Mouse (Mus musculus): Measurements from ENCODE around the gene Rhpn2. TPM values are rescaled to one million over a fixed set of nuclear protein-coding genes. Genes with fewer than 3 reads are reported as not detected.

Rhpn2 gene
- total and polyA plus RNA-seq, 2 experiments from 2014 or later = 1.6 to 3.3 TPM

DNA sequence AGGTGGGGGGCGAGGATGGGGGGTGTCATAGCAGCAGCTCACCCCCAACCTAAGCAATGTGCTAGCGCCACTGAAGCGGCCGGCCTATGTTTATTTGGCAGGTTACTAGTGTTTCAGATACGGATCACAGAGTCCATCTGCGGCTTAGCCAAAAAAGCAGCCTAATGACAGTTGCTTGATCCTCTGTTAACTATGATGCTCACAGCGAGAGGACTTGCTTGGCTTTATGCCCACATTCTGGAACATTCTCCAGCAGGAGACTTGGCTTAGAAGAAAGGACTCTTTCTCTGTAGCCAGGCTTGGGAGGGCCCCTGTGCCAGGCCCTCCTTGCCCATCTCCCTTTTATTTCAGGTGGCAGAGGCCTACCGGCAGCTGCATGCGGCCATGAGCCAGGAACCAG, 42.7 kb downstream of the Rhpn2 start:
- DNase-seq = peak; percentile 9
- H3K9ac ChIP-seq = no peak overlapping the region
- TF ChIP-seq CTCF (IDR thresholded peaks at IDR 0.05; ENCODE audit: low read depth) = no peak
- no peak overlapping the region for H3K4me2 ChIP-seq (ENCODE audit: low read depth)
- WGBS = 57% methylated on average over 9 of the region's 9 CpGs
- no peaks in the 10 kb centered on the region for H3K4me1 ChIP-seq (ENCODE audit: insufficient read depth)
- H3K9me3 ChIP-seq (ENCODE audit: low read length) = no peaks in the 10 kb centered on the region
- H3K27me3 ChIP-seq (ENCODE audit: insufficient read depth, low read length) = no peaks in the 10 kb centered on the region
- H3K27ac ChIP-seq (ENCODE audit: low read depth, low read length) = no peak overlapping the region
- H3K4me3 ChIP-seq (ENCODE audit: low read depth, low read length) = no peak overlapping the region
- no peaks in the 10 kb centered on the region for H3K36me3 ChIP-seq (ENCODE audit: insufficient read depth)
- peak; percentile 27; the same call in 1 of the 2 replicates for ATAC-seq

DNA sequence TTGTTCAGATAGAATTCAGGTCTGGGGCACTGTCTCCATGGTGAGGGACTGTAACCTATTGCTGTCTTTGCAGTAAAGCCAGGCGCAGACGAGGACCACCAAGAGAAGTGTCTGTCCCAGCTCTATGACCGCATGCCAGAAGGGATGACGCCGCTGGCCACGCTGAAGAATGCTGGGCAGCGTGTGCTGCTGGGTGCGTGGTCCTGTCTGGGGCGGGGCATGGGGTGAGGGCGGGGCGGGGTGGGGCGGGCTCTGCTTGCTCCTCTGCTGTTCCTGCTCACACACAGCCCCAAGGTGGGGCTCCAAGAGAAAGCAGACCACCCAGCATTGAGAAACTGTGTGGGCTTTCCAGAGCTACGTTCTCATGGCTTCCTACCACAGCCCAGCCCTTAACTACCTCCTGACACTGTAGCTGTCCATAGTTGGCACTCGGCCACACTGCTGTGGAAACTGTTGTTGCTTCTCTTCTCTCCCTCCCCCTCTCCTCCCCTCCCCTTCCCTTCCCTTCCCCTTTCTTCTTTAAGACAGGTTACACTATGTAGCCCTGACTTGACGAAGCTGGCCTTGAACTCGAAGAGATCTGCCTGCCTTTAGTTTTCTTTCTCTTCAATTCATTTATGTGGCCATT, 45.6 kb downstream of the Rhpn2 start:
- H3K9me3 ChIP-seq (ENCODE audit: low read length) = no peaks in the 10 kb centered on the region
- no peak for TF ChIP-seq CTCF (IDR thresholded peaks at IDR 0.05; ENCODE audit: low read depth)
- H3K4me3 ChIP-seq (ENCODE audit: low read depth, low read length) = no peak overlapping the region
- no peaks in the 10 kb centered on the region for H3K36me3 ChIP-seq (ENCODE audit: insufficient read depth)
- no peak overlapping the region for H3K4me2 ChIP-seq (ENCODE audit: low read depth)
- H3K9ac ChIP-seq = no peak overlapping the region
- ATAC-seq = no peak
- no peaks in the 10 kb centered on the region for H3K27me3 ChIP-seq (ENCODE audit: insufficient read depth, low read length)
- no peak for DNase-seq
- H3K4me1 ChIP-seq (ENCODE audit: insufficient read depth) = no peaks in the 10 kb centered on the region
- 42% methylated on average over 16 of the region's 16 CpGs for WGBS
- no peak overlapping the region for H3K27ac ChIP-seq (ENCODE audit: low read depth, low read length)

DNA sequence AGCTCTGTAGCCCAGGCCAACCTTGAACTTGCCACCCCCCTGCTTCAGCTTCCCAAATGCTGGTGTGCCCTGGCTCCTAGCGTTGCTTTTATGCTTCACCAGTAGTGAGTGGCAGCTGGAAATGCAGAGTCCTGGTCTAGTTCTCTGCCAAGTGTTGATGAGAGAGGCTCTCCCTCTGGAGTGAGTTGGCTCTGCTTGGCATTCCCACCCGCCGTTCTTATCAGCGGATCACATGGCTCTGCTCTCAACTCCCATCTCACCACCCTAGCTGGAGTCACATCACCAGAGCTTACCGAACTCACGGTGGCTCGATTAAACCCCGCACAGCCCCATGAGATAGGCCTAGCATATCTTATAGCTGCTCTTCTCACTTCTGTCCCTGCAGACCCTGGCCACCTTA, 46.4 kb downstream of the Rhpn2 start:
- Histone ChIP-seq H3K36me3 (ENCODE audit: insufficient read depth) (no peaks in the 10 kb centered on the region), H3K9me3 (ENCODE audit: low read length) (no peaks in the 10 kb centered on the region), H3K27me3 (ENCODE audit: insufficient read depth, low read length) (no peaks in the 10 kb centered on the region), H3K4me3 (ENCODE audit: low read depth, low read length) (no peak overlapping the region), H3K4me2 (ENCODE audit: low read depth) (no peak overlapping the region), H3K4me1 (ENCODE audit: insufficient read depth) (no peaks in the 10 kb centered on the region), H3K27ac (ENCODE audit: low read depth, low read length) (no peak overlapping the region), H3K9ac (no peak overlapping the region)
- DNase-seq = no peak
- ATAC-seq = no peak
- WGBS = 83% methylated on average over 8 of the region's 8 CpGs
- TF ChIP-seq CTCF (IDR thresholded peaks at IDR 0.05; ENCODE audit: low read depth) = no peak

DNA sequence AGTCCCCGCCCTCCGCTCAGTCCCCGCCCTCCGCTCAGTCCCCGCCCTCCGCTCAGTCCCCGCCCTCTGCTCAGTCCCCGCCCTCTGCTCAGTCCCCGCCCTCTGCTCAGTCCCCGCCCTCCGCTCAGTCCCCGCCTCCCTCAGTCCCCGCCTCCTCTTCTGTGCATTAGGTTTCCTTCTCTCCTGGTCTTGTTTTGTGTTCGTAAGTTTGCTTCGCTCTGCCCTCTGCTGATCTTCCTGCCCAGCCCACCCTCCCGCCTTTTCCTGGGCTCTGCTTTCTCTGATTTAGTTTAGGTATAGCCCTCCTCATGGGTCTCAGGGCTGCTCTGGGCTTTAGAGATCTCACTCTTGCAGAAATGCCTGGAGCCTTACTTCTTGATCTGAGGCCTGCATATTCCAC, 47.9 kb downstream of the Rhpn2 start:
- no peak overlapping the region for H3K27ac ChIP-seq (ENCODE audit: low read depth, low read length)
- no peaks in the 10 kb centered on the region for H3K4me1 ChIP-seq (ENCODE audit: insufficient read depth)
- H3K4me2 ChIP-seq (ENCODE audit: low read depth) = no peak overlapping the region
- DNase-seq = no peak
- H3K27me3 ChIP-seq (ENCODE audit: insufficient read depth, low read length) = no peaks in the 10 kb centered on the region
- no peak overlapping the region for H3K9ac ChIP-seq
- no peak for ATAC-seq
- WGBS = 66% methylated on average over 11 of the region's 16 CpGs
- H3K4me3 ChIP-seq (ENCODE audit: low read depth, low read length) = no peak overlapping the region
- no peaks in the 10 kb centered on the region for H3K36me3 ChIP-seq (ENCODE audit: insufficient read depth)
- TF ChIP-seq CTCF (IDR thresholded peaks at IDR 0.05; ENCODE audit: low read depth) = no peak
- no peaks in the 10 kb centered on the region for H3K9me3 ChIP-seq (ENCODE audit: low read length)

DNA sequence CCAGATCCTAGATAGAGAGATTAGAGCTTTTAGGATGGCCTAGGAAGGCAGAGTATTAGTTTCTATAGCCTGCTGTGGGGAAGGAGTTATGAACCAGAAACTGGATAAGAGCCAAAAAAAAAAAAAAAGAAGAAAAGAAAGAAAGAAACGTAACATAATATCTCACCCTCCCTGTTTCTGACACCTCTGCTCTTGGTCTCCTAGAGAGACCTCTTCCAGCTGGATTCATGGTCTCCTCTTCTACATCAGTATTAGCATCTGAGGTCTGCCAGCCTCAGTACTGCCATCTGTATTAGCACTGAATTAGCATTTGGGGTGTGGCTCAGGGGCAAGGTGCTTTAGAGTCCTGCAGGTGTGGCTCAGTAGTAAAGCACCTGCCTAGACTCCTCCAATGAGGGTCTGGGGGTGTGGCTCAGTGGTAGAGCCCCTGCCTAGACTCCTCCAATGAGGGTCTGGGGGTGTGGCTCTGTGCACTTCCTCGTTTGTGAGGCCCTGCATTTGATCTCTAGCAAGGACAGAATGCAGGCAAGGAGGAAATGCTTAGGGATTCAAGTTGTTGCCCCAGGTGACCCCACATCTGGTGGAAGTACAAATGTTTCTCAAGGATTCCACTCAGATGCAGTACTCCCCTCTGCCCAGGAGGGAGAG, 48.9 kb downstream of the Rhpn2 start:
- Histone ChIP-seq H3K36me3 (ENCODE audit: insufficient read depth) (no peaks in the 10 kb centered on the region), H3K9ac (no peak overlapping the region), H3K4me2 (ENCODE audit: low read depth) (no peak overlapping the region), H3K4me1 (ENCODE audit: insufficient read depth) (no peaks in the 10 kb centered on the region), H3K27ac (ENCODE audit: low read depth, low read length) (no peak overlapping the region), H3K27me3 (ENCODE audit: insufficient read depth, low read length) (no peaks in the 10 kb centered on the region), H3K9me3 (ENCODE audit: low read length) (no peaks in the 10 kb centered on the region), H3K4me3 (ENCODE audit: low read depth, low read length) (no peak overlapping the region)
- DNase-seq (no peak), ATAC-seq (no peak)
- WGBS = 41% methylated on average over 2 of the region's 2 CpGs
- TF ChIP-seq CTCF (IDR thresholded peaks at IDR 0.05; ENCODE audit: low read depth) = no peak

DNA sequence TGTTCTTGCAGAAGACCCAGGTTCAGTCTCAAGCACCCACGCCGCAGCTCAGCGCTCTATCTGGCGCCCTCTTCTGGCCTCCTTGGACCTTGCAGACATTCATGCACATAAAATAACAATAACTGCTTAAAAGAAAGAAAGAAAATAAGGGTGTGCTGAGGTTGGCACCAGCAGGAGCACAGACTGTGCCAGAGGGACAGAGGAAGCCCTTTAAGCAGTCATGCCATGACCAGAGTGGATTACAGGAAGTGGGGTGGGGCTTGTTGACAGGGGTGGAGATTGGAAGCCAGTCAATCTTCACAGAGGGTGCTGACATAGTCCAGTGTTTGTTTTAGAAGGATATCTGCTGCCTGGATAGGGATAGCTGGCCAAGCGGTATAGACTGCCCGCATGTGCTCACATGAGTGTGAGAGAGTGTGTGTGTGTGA, 52.6 kb downstream of the Rhpn2 start:
- TF ChIP-seq CTCF (IDR thresholded peaks at IDR 0.05; ENCODE audit: low read depth) = peak; percentile 21; the same call in 1 of the 2 replicates
- no peak overlapping the region for H3K4me2 ChIP-seq (ENCODE audit: low read depth)

DNA sequence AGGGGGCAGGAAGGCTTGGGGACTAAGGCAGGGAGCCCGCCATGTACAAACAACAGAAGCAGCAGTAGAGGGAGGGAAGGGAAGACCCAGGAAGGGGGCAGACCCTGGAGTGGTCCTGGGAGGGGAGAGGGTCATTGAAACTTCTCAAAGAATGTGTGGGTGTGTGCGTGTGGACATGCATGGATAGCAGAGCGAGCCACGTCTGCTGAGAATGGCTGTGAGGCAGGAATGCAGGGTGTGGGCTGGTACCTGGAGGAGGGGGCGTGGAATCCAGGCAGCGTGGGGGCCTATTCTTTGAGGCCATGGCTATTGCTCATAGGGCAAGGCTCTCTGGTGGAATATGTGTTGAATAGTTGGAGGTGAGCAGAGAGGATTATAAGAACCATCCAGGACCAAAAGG, 54.7 kb downstream of the Rhpn2 start:
- H3K9me3 ChIP-seq (ENCODE audit: low read length) = no peaks in the 10 kb centered on the region
- H3K9ac ChIP-seq = no peak overlapping the region
- H3K4me1 ChIP-seq (ENCODE audit: insufficient read depth) = no peaks in the 10 kb centered on the region
- H3K36me3 ChIP-seq (ENCODE audit: insufficient read depth) = peaks cover 6% of the 10 kb centered on the region; the same call in 1 of the 2 replicates
- DNase-seq = no peak
- H3K4me3 ChIP-seq (ENCODE audit: low read depth, low read length) = no peak overlapping the region
- no peak for TF ChIP-seq CTCF (IDR thresholded peaks at IDR 0.05; ENCODE audit: low read depth)
- no peak overlapping the region for H3K4me2 ChIP-seq (ENCODE audit: low read depth)
- no peaks in the 10 kb centered on the region for H3K27me3 ChIP-seq (ENCODE audit: insufficient read depth, low read length)
- ATAC-seq = no peak
- 76% methylated on average over 6 of the region's 6 CpGs for WGBS
- no peak overlapping the region for H3K27ac ChIP-seq (ENCODE audit: low read depth, low read length)

More for the DNA sequence above, 52.6 kb downstream of the Rhpn2 start:
- Histone ChIP-seq H3K9ac (no peak overlapping the region), H3K9me3 (ENCODE audit: low read length) (no peaks in the 10 kb centered on the region), H3K4me1 (ENCODE audit: insufficient read depth) (no peaks in the 10 kb centered on the region), H3K27me3 (ENCODE audit: insufficient read depth, low read length) (no peaks in the 10 kb centered on the region), H3K27ac (ENCODE audit: low read depth, low read length) (no peak overlapping the region), H3K4me3 (ENCODE audit: low read depth, low read length) (no peak overlapping the region), H3K36me3 (ENCODE audit: insufficient read depth) (no peaks in the 10 kb centered on the region)
- ATAC-seq = no peak
- 65% methylated on average over 6 of the region's 6 CpGs for WGBS
- DNase-seq = no peak

All from forebrain, postnatal 0 days (tissue).